Mouse (Mus musculus): Measurements from ENCODE around the gene Mrpl30. TPM values are rescaled to one million over a fixed set of nuclear protein-coding genes. Genes with fewer than 3 reads are reported as not detected.

Mrpl30 gene
- polyA plus RNA-seq, 1 experiment: 97.4 TPM

GRCm38 (mm10) chr1:37899816-37900215 is 9.5 kb downstream of the Mrpl30 start:
- no peak overlapping the region for H3K27ac ChIP-seq (ENCODE audit: insufficient read depth, low read depth, low read length)
- TF ChIP-seq CTCF (conservative IDR thresholded peaks at IDR 0.05; ENCODE audit: insufficient read depth, insufficient read length, low read depth, low read length): no peak
- TF ChIP-seq POLR2A (IDR thresholded peaks at IDR 0.05; ENCODE audit: low read depth, low read length): no peak

DNA sequence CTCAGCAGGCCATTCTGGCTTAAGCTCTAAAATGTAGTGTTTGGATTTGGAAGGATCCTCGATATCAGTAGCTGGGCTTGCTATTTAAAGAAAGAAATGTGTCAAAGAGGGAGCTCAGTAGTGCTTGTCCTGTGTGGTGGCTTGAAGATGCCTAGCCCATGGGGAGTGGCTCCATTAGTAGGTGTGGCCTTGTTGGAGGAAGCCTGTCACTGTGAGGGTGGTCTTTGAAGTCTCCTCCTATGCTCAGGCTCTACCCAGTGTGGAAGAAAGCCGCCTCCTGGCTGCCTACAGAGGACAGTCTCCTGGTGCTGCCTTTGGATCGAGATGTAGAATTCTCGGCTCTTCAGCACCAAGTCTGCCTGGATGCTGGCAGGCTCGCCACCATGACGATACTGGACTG is 10.0 kb downstream of the Mrpl30 start:
- WGBS: 70% methylated on average over 6 of the region's 6 CpGs
- Histone ChIP-seq H3K4me1 (ENCODE audit: control insufficient read depth, insufficient read depth, low read length) (no peaks in the 10 kb centered on the region), H3K27me3 (replicated peaks; ENCODE audit: control insufficient read depth, insufficient read depth, low read length) (no peaks in the 10 kb centered on the region), H3K36me3 (ENCODE audit: control insufficient read depth, insufficient read depth, low read length) (peaks cover 2% of the 10 kb centered on the region; the same call in 1 of the 2 replicates), H3K27ac (ENCODE audit: insufficient read depth, low read depth, low read length) (no peak overlapping the region), H3K4me3 (ENCODE audit: insufficient read depth, low read depth, low read length) (no peak overlapping the region)
- DNase-seq: no peak
- TF ChIP-seq CTCF (conservative IDR thresholded peaks at IDR 0.05; ENCODE audit: insufficient read depth, insufficient read length, low read depth, low read length) (no peak), POLR2A (IDR thresholded peaks at IDR 0.05; ENCODE audit: low read depth, low read length) (no peak)

More at GRCm38 (mm10) chr1:37899816-37900215, 9.5 kb downstream of the Mrpl30 start:
- WGBS: 64% methylated on average over 4 of the region's 4 CpGs
- DNase-seq: no peak
- H3K4me1 ChIP-seq (ENCODE audit: control insufficient read depth, insufficient read depth, low read length): no peaks in the 10 kb centered on the region
- no peak overlapping the region for H3K4me3 ChIP-seq (ENCODE audit: insufficient read depth, low read depth, low read length)
- H3K36me3 ChIP-seq (ENCODE audit: control insufficient read depth, insufficient read depth, low read length): peaks cover 2% of the 10 kb centered on the region; the same call in 1 of the 2 replicates
- H3K27me3 ChIP-seq (replicated peaks; ENCODE audit: control insufficient read depth, insufficient read depth, low read length): no peaks in the 10 kb centered on the region

GRCm38 (mm10) chr1:37903178-37903577 is 12.9 kb downstream of the Mrpl30 start:
- H3K4me1 ChIP-seq (ENCODE audit: control insufficient read depth, insufficient read depth, low read length): no peaks in the 10 kb centered on the region
- WGBS: 23% methylated on average over 6 of the region's 6 CpGs
- no peak overlapping the region for H3K4me3 ChIP-seq (ENCODE audit: insufficient read depth, low read depth, low read length)
- peak; percentile 31 for DNase-seq
- no peaks in the 10 kb centered on the region for H3K27me3 ChIP-seq (replicated peaks; ENCODE audit: control insufficient read depth, insufficient read depth, low read length)
- peak; percentile 26; the same call in 1 of the 2 replicates for TF ChIP-seq CTCF (conservative IDR thresholded peaks at IDR 0.05; ENCODE audit: insufficient read depth, insufficient read length, low read depth, low read length)
- no peak for TF ChIP-seq POLR2A (IDR thresholded peaks at IDR 0.05; ENCODE audit: low read depth, low read length)
- H3K36me3 ChIP-seq (ENCODE audit: control insufficient read depth, insufficient read depth, low read length): no peaks in the 10 kb centered on the region
- H3K27ac ChIP-seq (ENCODE audit: insufficient read depth, low read depth, low read length): no peak overlapping the region

DNA sequence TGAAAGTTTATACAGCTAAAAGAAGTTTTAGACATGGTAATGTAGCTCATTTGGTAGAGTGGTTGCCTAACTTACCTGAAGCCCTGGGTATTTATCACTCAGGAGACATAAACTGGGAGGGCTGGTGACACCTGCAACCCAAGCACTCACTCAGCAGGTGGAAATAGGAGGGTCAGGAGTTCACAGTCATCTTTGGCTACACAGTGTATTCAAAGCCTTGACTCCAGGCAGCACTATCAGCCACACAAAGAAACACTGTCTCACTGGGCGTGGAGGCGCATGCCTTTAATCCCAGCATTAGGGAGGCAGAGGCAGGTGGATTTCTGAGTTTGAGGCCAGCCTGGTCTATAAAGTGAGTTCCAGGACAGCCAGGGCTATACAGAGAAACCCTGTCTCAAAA is 22.5 kb downstream of the Mrpl30 start:
- H3K27ac ChIP-seq (ENCODE audit: insufficient read depth, low read depth, low read length): no peak overlapping the region
- H3K27me3 ChIP-seq (replicated peaks; ENCODE audit: control insufficient read depth, insufficient read depth, low read length): no peaks in the 10 kb centered on the region; the same call in 1 of the 2 replicates
- TF ChIP-seq POLR2A (IDR thresholded peaks at IDR 0.05; ENCODE audit: low read depth, low read length) (no peak), CTCF (conservative IDR thresholded peaks at IDR 0.05; ENCODE audit: insufficient read depth, insufficient read length, low read depth, low read length) (no peak)
- whole genome bisulfite sequencing: 83% methylated on average over 2 of the region's 2 CpGs
- H3K4me1 ChIP-seq (ENCODE audit: control insufficient read depth, insufficient read depth, low read length): no peaks in the 10 kb centered on the region
- no peak for DNase-seq
- H3K36me3 ChIP-seq (ENCODE audit: control insufficient read depth, insufficient read depth, low read length): no peaks in the 10 kb centered on the region
- H3K4me3 ChIP-seq (ENCODE audit: insufficient read depth, low read depth, low read length): no peak overlapping the region

DNA sequence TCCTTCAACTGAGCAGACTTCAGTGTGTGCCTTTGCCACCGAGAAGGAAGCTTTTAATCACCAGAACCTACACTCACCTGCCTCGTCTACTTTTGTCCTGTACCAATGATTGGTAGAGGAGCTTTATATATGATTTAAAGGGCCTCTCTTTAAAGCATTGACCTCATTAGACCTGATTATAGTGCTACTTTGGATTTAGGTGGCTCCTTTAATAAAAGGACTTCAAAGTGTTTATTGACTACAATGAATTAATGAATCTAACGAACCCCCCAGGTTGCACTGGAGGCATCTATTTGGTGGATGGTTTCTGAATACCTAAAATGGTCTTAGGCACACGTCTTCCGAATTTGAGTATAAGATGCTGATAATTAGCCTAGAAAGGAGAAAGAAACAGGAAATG is 26.1 kb downstream of the Mrpl30 start, which contains the start of gene Lyg2:
Lyg2 (minus strand) TSS at position 101 of the 400 bp plus-strand sequence.
- Histone ChIP-seq H3K27ac (ENCODE audit: insufficient read depth, low read depth, low read length) (no peak within 1 kb of the TSS), H3K4me3 (ENCODE audit: insufficient read depth, low read depth, low read length) (no peak within 1 kb of the TSS), H3K36me3 (ENCODE audit: control insufficient read depth, insufficient read depth, low read length) (no peaks in the 10 kb centered on the region), H3K4me1 (ENCODE audit: control insufficient read depth, insufficient read depth, low read length) (no peaks in the 10 kb centered on the region), H3K27me3 (replicated peaks; ENCODE audit: control insufficient read depth, insufficient read depth, low read length) (no peaks in the 10 kb centered on the region; the same call in 1 of the 2 replicates)
- WGBS: 71% methylated on average over 5 of the region's 5 CpGs
- TF ChIP-seq POLR2A (IDR thresholded peaks at IDR 0.05; ENCODE audit: low read depth, low read length): no peak
- TF ChIP-seq CTCF (conservative IDR thresholded peaks at IDR 0.05; ENCODE audit: insufficient read depth, insufficient read length, low read depth, low read length): no peak
- DNase-seq: no peak

- no peaks in the 10 kb centered on the region; the same call in 1 of the 2 replicates for H3K27me3 ChIP-seq (replicated peaks; ENCODE audit: control insufficient read depth, insufficient read depth, low read length)
- no peak for DNase-seq
- H3K36me3 ChIP-seq (ENCODE audit: control insufficient read depth, insufficient read depth, low read length): no peaks in the 10 kb centered on the region
- no peak for TF ChIP-seq CTCF (conservative IDR thresholded peaks at IDR 0.05; ENCODE audit: insufficient read depth, insufficient read length, low read depth, low read length)
- no peak for TF ChIP-seq POLR2A (IDR thresholded peaks at IDR 0.05; ENCODE audit: low read depth, low read length)
- 78% methylated on average over 13 of the region's 13 CpGs for WGBS
- no peak overlapping the region for H3K27ac ChIP-seq (ENCODE audit: insufficient read depth, low read depth, low read length)
- no peaks in the 10 kb centered on the region for H3K4me1 ChIP-seq (ENCODE audit: control insufficient read depth, insufficient read depth, low read length)
- no peak overlapping the region for H3K4me3 ChIP-seq (ENCODE audit: insufficient read depth, low read depth, low read length)
Measured at GRCm38 (mm10) chr1:37917666-37918065, 27.4 kb downstream of the Mrpl30 start.

GRCm38 (mm10) chr1:37918096-37918495 is 27.8 kb downstream of the Mrpl30 start:
- H3K36me3 ChIP-seq (ENCODE audit: control insufficient read depth, insufficient read depth, low read length): no peaks in the 10 kb centered on the region
- no peaks in the 10 kb centered on the region for H3K4me1 ChIP-seq (ENCODE audit: control insufficient read depth, insufficient read depth, low read length)
- DNase-seq: no peak
- no peaks in the 10 kb centered on the region; the same call in 1 of the 2 replicates for H3K27me3 ChIP-seq (replicated peaks; ENCODE audit: control insufficient read depth, insufficient read depth, low read length)
- H3K4me3 ChIP-seq (ENCODE audit: insufficient read depth, low read depth, low read length): no peak overlapping the region
- TF ChIP-seq CTCF (conservative IDR thresholded peaks at IDR 0.05; ENCODE audit: insufficient read depth, insufficient read length, low read depth, low read length) (no peak), POLR2A (IDR thresholded peaks at IDR 0.05; ENCODE audit: low read depth, low read length) (no peak)
- 64% methylated on average over 6 of the region's 6 CpGs for WGBS
- H3K27ac ChIP-seq (ENCODE audit: insufficient read depth, low read depth, low read length): no peak overlapping the region

All from kidney, adult 2 months (tissue).